Mouse (Mus musculus) intestine, postnatal 0 days (tissue): Measurements from ENCODE around the gene Desi1. TPM values are rescaled to one million over a fixed set of nuclear protein-coding genes. Genes with fewer than 3 reads are reported as not detected.
"Not testable (repeated sequence)": the region's sequence is repeated elsewhere in the genome, so short reads cannot be mapped to it uniquely, and the experiment has no call there.

Experiments
- ATAC-seq: fragments of 200-750 bp; cut with Nextera tagmentation; 2 replicates; pipeline ENCODE4 v1.8.0; 2017; ENCODE audit warnings: mild to moderate bottlenecking, moderate TSS enrichment, moderate library complexity
- H3K27ac ChIP-seq: fragments of 300-500 bp; sonication (generic); 2 replicates; pipeline ENCODE4 v1.5.1; 2014; ENCODE audit warnings: mild to moderate bottlenecking, low read depth, low read length, moderate library complexity
- H3K27me3 ChIP-seq: fragments of 300-500 bp; sonication (generic); replicated peaks from 2 replicates; pipeline ENCODE4 v1.6.1; 2014; ENCODE audit warnings: low read length, mixed read lengths; ENCODE audit not compliant: control insufficient read depth, insufficient read depth
- H3K36me3 ChIP-seq: fragments of 300-500 bp; sonication (generic); 2 replicates; pipeline ENCODE4 v1.6.1; 2014; ENCODE audit warnings: mild to moderate bottlenecking, moderate library complexity; ENCODE audit not compliant: control insufficient read depth, insufficient read depth
- H3K4me1 ChIP-seq: fragments of 300-500 bp; sonication (generic); replicated peaks from 2 replicates; pipeline ENCODE4 v1.6.1; 2014; ENCODE audit warnings: antibody characterized with exemption, low read length, mixed read lengths; ENCODE audit not compliant: control insufficient read depth, insufficient read depth
- H3K4me2 ChIP-seq: fragments of 300-500 bp; sonication (generic); replicated peaks from 2 replicates; pipeline ENCODE4 v1.6.1; 2014; ENCODE audit warnings: low read depth, mild to moderate bottlenecking, moderate library complexity
- H3K4me3 ChIP-seq: fragments of 300-500 bp; sonication (generic); 2 replicates; pipeline ENCODE4 v1.5.1; 2014; ENCODE audit warnings: low read depth, low read length
- H3K9ac ChIP-seq: fragments of 300-500 bp; sonication (generic); 2 replicates; pipeline ENCODE4 v1.6.1; 2014; ENCODE audit warnings: mild to moderate bottlenecking, low read depth, low read length
- H3K9me3 ChIP-seq: fragments of 300-500 bp; sonication (generic); 2 replicates; pipeline ENCODE4 v1.6.1; 2016; ENCODE audit warnings: mixed run types; ENCODE audit not compliant: control insufficient read depth
- CTCF ChIP-seq: sonication (generic); IDR thresholded peaks from 2 replicates; pipeline ENCODE4 v1.5.1; 2016; ENCODE audit warnings: low read depth, mild to moderate bottlenecking, control low read depth, antibody characterized with exemption, moderate library complexity
- WGBS: fragments of 180-500 bp; shearing (Covaris S2); extraction: QIAGEN DNeasy Blood & Tissue Kit; methylation state at CpG from one replicate; pipeline ENCODE4 v1.1.7; 2014; 5-methylcytosine and 5-hydroxymethylcytosine counted together
- polyA plus RNA-seq: library from polyadenylated mRNA; unstranded; fragments of >200 nt; fragmentation: Nextera tagmentation; extraction: Ambion mirVana; gene quantifications from 2 replicates; pipeline ENCODE4 v1.2.1, GENCODE M21; 2015

The Desi1 gene
- polyA plus RNA-seq, 1 experiment from 2014 or later: 10.0 TPM

DNA sequence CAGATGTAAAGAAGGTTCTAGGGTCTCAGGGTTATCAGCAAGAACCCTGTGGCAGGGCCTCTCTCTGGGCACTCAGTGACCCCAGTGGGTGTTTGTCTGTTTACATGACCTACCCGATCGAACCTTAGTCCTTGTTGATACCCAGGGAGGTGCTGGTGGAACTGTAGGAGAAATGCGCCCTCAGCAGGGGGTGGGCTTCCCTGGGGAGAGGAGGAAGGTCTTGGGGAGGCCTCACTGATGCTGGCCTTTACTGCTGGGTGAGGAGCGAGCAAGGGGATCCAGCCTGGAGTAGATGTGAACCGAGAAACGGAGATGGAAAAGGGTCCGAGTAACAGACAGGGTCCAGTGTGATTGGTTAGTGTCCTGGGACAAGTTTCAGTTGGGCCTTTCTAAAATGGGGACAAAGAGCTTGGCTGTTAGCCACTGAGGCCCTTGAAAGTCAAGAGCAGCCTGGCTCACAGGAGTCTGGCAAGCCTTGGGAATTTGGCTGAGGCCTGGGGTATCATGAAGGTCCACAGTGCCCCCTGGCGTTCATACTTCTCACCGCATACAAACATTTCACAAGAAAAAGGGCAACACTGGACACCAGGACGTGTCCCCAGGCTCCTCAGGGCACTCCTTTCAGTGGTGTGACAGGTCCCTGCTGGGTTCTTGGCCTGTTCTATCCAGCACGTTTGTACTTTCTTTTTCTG lies 44.1 kb downstream of the Desi1 start:
- Histone ChIP-seq H3K27ac (no peak overlapping the region), H3K4me3 (no peak overlapping the region), H3K9me3 (no peaks in the 10 kb centered on the region), H3K27me3 (no peaks in the 10 kb centered on the region), H3K36me3 (peaks cover 11% of the 10 kb centered on the region; the same call in 1 of the 2 replicates), H3K4me1 (no peaks in the 10 kb centered on the region), H3K4me2 (no peak overlapping the region), H3K9ac (no peak overlapping the region)
- WGBS: 43% methylated on average over 11 of the region's 11 CpGs
- TF ChIP-seq CTCF: peak; percentile 88
- ATAC-seq: 0 out of 2 replicates have a peak, but pooled peaks have one; percentile 21

DNA sequence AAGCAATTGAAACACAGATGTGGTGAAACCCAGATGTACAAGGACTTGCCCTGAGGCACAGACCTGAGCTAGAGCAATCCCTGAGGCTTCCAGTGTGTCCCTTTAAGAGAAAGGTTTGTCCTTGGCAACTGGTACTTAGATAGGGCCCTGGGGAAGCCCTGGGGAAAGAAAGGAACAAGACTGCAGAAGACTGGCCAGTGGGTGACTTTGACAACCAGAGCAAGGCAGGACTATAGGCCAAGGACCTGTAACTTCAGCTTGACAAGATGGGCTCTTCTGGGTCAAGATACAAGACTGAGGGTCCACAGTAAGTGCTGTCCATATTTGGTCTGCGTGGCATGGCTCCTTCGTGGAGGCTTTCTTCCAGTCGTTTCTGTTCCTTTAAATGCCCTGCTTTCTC lies 46.0 kb downstream of the Desi1 start, which contains the start of gene Xrcc6:
Gene Xrcc6 (plus strand): TSS at position 190 of the 400 bp plus-strand sequence.
- Histone ChIP-seq H3K27ac (no peak within 1 kb of the TSS), H3K4me1 (no peaks in the 10 kb centered on the region), H3K9me3 (no peaks in the 10 kb centered on the region), H3K9ac (no peak within 1 kb of the TSS), H3K4me2 (no peak within 1 kb of the TSS), H3K36me3 (no peaks in the 10 kb centered on the region), H3K4me3 (no peak within 1 kb of the TSS), H3K27me3 (no peaks in the 10 kb centered on the region)
- TF ChIP-seq CTCF: no peak
- 89% methylated on average over 3 of the region's 3 CpGs for WGBS
- ATAC-seq: no peak

DNA sequence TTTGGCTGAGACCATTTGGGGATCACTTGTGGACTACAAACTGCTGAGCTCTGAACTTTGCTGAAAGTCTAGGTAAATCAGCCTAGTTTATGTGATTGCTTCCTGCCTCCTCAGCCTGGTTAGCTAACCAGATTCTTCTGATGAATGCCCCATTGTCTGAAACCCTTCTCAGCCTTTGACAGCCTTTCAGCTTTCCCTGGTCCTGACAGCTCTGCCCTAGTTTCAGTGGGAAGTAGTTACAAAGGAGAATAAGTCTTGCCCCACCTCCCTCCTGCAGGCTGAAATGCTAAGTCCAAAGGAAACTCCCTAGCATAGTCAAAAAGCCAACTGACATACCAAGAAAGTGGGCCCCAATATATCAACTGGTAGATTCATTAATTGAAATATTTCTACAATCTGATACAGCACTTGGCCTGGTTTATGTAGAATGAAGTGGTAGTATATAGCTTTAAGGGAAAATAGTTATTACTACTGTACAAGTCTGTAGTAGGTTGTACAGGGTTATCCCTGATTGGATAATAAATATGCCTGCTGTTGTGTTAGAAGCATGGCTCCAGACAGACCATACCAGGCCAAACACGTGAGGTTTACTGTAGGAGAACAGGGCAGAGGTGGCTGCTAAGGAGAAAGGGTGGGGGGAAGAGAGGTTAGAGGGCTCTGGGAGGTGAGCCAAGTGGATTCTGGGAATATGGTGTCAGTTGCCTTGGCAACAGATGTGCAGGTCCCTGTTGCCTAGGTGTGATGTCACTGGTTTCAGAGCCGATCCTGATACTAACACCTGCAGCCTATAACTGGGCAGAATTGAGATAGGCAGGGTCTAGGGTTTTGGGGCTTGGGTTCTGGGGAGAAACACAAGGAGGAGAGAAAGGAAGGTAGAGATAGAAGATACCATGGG lies 48.1 kb downstream of the Desi1 start:
- ATAC-seq: no peak
- no peaks in the 10 kb centered on the region for H3K9me3 ChIP-seq
- H3K9ac ChIP-seq: no peak overlapping the region
- H3K27me3 ChIP-seq: no peaks in the 10 kb centered on the region
- no peak overlapping the region for H3K4me3 ChIP-seq
- H3K4me1 ChIP-seq: no peaks in the 10 kb centered on the region
- no peak overlapping the region for H3K27ac ChIP-seq
- no peak overlapping the region for H3K4me2 ChIP-seq
- no peaks in the 10 kb centered on the region for H3K36me3 ChIP-seq
- no peak for TF ChIP-seq CTCF
- 80% methylated on average over 2 of the region's 2 CpGs for WGBS

DNA sequence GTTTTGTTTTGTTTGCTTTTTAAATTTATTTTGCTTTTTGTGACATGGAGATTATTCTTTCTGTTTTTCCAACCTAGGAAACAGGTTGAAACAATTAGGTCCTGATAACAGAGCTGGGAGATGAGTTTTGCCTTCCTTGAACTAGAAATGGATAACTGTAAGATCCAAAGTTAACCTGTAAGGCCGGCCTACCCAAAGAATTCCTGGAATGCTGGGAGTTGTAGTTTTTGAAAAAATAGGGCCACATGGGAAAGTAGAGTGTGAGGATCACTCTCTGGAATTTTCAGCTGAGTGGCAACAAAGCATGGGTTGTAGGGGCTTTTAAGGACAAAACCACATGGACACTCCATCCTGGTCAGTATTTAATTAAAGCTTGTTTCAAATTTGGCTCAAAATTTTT lies 51.5 kb downstream of the Desi1 start:
- no peak overlapping the region for H3K9ac ChIP-seq
- no peak overlapping the region for H3K27ac ChIP-seq
- WGBS: 59% methylated on average over 1 of the region's 1 CpGs
- no peak overlapping the region for H3K4me2 ChIP-seq
- H3K27me3 ChIP-seq: no peaks in the 10 kb centered on the region
- H3K9me3 ChIP-seq: no peaks in the 10 kb centered on the region
- no peak overlapping the region for H3K4me3 ChIP-seq
- no peaks in the 10 kb centered on the region for H3K4me1 ChIP-seq
- TF ChIP-seq CTCF: no peak
- H3K36me3 ChIP-seq: no peaks in the 10 kb centered on the region
- ATAC-seq: no peak

DNA sequence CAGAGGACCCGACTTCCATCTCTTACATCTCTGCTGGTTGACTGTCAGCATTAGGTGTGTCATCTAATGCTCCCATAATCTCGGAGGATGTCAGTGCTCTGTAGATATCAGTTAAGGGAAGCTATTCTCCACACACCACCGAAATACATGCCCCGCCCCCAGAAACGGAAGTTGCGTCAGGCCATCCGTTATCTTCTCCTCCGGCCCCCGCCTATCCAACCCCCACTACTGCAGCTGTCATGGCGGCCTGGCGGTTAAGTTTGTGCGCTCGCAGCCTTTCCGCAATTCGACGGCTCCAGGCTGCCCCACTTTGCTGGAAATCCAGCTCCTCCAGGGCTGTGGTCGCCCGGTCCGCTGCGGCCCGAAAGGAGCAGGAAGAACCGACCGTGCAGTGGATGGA lies 53.3 kb downstream of the Desi1 start, which contains the start of gene 1700029P11Rik:
Gene 1700029P11Rik (plus strand): TSS at position 220 of the 400 bp plus-strand sequence.
- 95% methylated on average over 23 of the region's 23 CpGs for WGBS
- no peak for TF ChIP-seq CTCF
- H3K9ac ChIP-seq: no peak within 1 kb of the TSS
- H3K4me2 ChIP-seq: no peak within 1 kb of the TSS
- H3K27ac ChIP-seq: no peak within 1 kb of the TSS
- H3K9me3 ChIP-seq: no peaks in the 10 kb centered on the region
- H3K4me3 ChIP-seq: no peak within 1 kb of the TSS
- no peaks in the 10 kb centered on the region for H3K4me1 ChIP-seq
- H3K36me3 ChIP-seq: no peaks in the 10 kb centered on the region
- H3K27me3 ChIP-seq: no peaks in the 10 kb centered on the region
- no peak for ATAC-seq

DNA sequence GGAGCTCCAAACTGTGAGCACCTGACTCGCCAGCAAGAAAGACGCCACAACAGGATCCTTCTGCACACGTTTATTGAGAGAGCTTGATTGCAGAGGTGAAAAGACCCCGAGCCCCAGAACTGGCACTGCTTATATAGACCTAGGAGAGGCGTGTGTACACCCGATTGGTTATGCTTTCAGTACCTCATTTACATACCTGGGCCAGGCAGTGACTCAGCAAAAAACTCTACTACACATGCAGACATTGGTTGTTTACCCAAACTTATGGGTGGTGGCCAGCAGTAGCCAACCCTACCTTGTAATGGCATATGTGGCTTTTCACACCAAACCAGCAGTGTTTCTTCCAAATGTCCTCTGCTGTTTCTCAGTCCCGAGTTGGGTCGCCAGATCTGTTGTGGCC lies 58.5 kb downstream of the Desi1 start:
- not testable (repeated sequence) for H3K4me2 ChIP-seq, H3K36me3 ChIP-seq, H3K27ac ChIP-seq, H3K9ac ChIP-seq, H3K4me3 ChIP-seq, H3K4me1 ChIP-seq, H3K9me3 ChIP-seq, H3K27me3 ChIP-seq, ATAC-seq
- WGBS: 97% methylated on average over 8 of the region's 8 CpGs

DNA sequence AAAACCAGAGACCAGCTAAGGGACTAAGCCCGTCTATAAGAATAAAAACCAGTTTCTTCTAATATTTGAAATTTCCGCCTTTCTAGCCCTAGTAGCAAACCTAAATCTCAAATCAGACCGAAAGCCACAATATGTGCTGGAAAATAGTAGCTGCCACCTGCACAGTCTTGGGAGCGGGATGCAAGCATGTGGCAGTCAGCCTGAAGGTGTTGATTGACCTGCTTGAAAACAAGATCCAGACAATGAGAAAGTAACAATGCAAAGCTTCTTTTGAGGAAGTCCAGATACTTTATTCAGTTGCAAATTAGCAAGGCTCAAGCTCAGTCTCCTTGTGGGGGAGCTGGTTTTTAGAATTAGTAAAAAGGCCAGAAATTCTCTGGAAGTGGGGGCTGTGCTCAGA lies 63.2 kb downstream of the Desi1 start:
- 94% methylated on average over 4 of the region's 4 CpGs for WGBS
- H3K9ac ChIP-seq, H3K4me3 ChIP-seq, H3K4me2 ChIP-seq, H3K4me1 ChIP-seq, H3K9me3 ChIP-seq, ATAC-seq, H3K27ac ChIP-seq, H3K36me3 ChIP-seq, H3K27me3 ChIP-seq: not testable (repeated sequence)

DNA sequence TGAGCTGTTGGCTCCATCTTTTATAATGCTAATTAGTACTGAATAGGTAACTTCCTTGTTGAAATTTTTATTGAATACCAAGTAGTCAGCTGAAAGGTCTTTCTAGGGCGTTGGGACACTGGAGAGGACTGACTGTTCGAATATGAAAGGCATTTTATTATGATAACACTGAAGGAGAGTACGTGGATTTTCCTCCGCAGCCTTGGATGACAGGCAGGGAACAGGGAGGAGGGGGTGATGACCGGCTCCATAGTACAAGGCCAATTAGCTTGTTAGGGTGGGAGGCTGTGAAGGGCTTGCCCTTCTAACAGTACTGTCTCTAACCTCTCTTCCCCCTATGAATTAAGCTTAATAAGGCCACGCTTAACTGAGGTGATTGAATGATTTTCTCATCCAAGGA lies 64.0 kb downstream of the Desi1 start:
- H3K4me2 ChIP-seq, H3K27ac ChIP-seq, H3K9ac ChIP-seq, H3K36me3 ChIP-seq, H3K9me3 ChIP-seq, H3K27me3 ChIP-seq, H3K4me1 ChIP-seq, ATAC-seq, H3K4me3 ChIP-seq: not testable (repeated sequence)
- WGBS: 79% methylated on average over 6 of the region's 6 CpGs
